Mouse (Mus musculus) CH12.LX (cell line): ENCODE data around the gene Olfr1113.
"Not testable (repeated sequence)": the region's sequence is repeated elsewhere in the genome, so short reads cannot be mapped to it uniquely, and the experiment has no call there.

Experiments used
- CTCF ChIP-seq, 2 experiments: IDR thresholded peaks in 1 of 2; conservative IDR thresholded peaks in 1 of 2; 2 replicates each; pipeline ENCODE4 v1.5.1; 2011 to 2012; ENCODE audit warnings: low read depth in 2 of 2, low read length in 2 of 2, improper control_type of control experiment in 1 of 2, inconsistent platforms in 1 of 2, mild to moderate bottlenecking in 1 of 2, moderate library complexity in 1 of 2
- MXI1 ChIP-seq: IDR thresholded peaks from 2 replicates; pipeline ENCODE4 v1.6.1; 2011; ENCODE audit warnings: mild to moderate bottlenecking, low read depth, low read length, improper control_type of control experiment
- MYC ChIP-seq: IDR thresholded peaks from 2 replicates; pipeline ENCODE4 v1.6.1; 2011; ENCODE audit warnings: low read depth, mild to moderate bottlenecking, improper control_type of control experiment, low read length
- PAX5 ChIP-seq: IDR thresholded peaks from 2 replicates; pipeline ENCODE4 v1.6.1; 2012; ENCODE audit warnings: low read length, inconsistent platforms, mixed read lengths
- POLR2A ChIP-seq: IDR thresholded peaks from 2 replicates; pipeline ENCODE4 v1.6.1; 2011; ENCODE audit warnings: low read depth, mild to moderate bottlenecking, improper control_type of control experiment, low read length
- ZC3H11A ChIP-seq: IDR thresholded peaks from 2 replicates; pipeline ENCODE4 v1.6.1; 2012; ENCODE audit warnings: low read depth, mild to moderate bottlenecking, inconsistent platforms, low read length, improper control_type of control experiment
- ZMIZ1 ChIP-seq: IDR thresholded peaks from 2 replicates; pipeline ENCODE4 v1.6.1; 2012; ENCODE audit warnings: low read depth, mild to moderate bottlenecking, inconsistent platforms, low read length, improper control_type of control experiment
- ZNF384 ChIP-seq: IDR thresholded peaks from 2 replicates; pipeline ENCODE4 v1.6.1; 2012; ENCODE audit warnings: low read depth, low read length, improper control_type of control experiment, inconsistent platforms

DNA sequence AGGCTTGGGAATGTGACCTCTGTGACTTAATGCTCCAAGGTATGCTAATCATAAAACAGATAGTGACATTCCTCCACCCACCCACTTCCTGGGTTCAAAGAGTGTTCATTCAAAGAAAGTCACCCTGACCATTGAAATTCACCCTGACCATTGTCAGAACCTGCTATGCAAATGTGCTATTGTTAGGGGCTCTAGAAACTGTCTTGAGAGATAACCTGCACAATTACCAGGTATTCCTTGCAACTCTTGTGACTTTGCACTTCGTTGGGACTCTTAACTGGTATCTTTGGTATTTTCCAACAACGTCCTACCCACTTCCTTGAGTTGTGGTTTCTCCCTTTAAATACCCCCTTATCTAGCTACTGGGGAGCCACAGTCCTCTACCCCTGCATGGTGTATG lies 41.0 kb upstream of the Olfr1113 start:
- TF ChIP-seq ZC3H11A; CTCF (conservative IDR thresholded peaks at IDR 0.05 in 1 of 2, IDR thresholded peaks at IDR 0.05 in 1 of 2; ENCODE audit: low read depth in 2 of 2, low read length in 2 of 2); POLR2A; PAX5; ZMIZ1; ZNF384; MYC; MXI1: not testable (repeated sequence)
